ENCODE assay signal across 15 mouse cellular contexts in the genomic region with DNA sequence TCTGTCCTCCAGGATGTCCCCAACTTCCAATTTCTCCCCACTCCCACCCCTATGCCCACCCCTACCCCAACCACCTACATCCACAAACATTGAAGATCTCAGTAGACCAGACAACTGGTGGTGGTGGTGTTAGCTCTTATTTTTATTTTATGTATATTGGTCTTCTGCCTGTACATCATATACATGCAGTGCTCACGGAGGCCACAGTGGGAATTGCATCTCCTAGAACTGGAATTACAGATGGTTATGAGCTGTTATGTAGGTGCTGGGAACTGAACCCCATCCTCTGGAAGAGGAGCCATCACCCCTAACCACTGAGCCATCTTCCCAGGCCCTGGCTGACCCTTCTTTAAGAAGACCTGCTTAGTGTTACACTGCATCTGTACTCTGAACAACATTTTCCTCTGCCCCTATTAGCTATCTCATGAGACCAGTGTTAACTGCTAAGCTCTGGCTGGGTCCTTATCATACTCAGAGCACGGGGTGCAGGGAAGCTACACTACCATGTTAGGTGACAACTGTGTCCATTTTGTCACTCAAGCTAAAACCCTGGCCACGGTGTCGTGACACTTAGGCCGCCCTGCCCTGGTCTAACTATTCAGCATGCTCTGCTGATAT. TPM values are rescaled to one million over a fixed set of nuclear protein-coding genes. Genes with fewer than 3 reads are reported as not detected.
DNase-seq lines count a peak whose midpoint lies in the region; ATAC-seq and TF ChIP-seq lines count a peak whose summit lies in the region.
"Had no signal": no experiment of that assay in that cellular context is flagged by ENCODE, and none has a peak within 500 bp of the region (broad histone marks: within the 10 kb centered on the region; RNA-seq: fewer than 3 reads in every experiment).

No protein-coding gene starts in this region.

- H3K36me3 ChIP-seq in liver, postnatal 0 days (replicated peaks; ENCODE audit: insufficient read depth, low read length): no peaks in the 10 kb centered on the region
- no peaks in the 10 kb centered on the region for H3K36me3 ChIP-seq in hindbrain, embryonic 12.5 days
- no peaks in the 10 kb centered on the region for H3K36me3 ChIP-seq in kidney, adult 2 months (ENCODE audit: control insufficient read depth, insufficient read depth, low read length)
- H3K36me3 ChIP-seq: embryonic facial prominence, embryonic 13.5 days; limb, embryonic 12.5 days; midbrain, embryonic 12.5 days had no signal

- 55% methylated on average over 5 of the region's 5 CpGs for WGBS in liver, postnatal 0 days (ENCODE audit: insufficient replicate concordance)
- WGBS in hindbrain, embryonic 12.5 days: 90% methylated on average over 5 of the region's 5 CpGs
- 88% methylated on average over 5 of the region's 5 CpGs for WGBS in kidney, adult 2 months

- H3K27me3 ChIP-seq in liver, postnatal 0 days (ENCODE audit: insufficient read depth, low read length): peaks cover 14% of the 10 kb centered on the region
- H3K27me3 ChIP-seq in hindbrain, embryonic 12.5 days: peaks cover 17% of the 10 kb centered on the region
- H3K27me3 ChIP-seq in kidney, adult 2 months (replicated peaks; ENCODE audit: control insufficient read depth, insufficient read depth, low read length): no peaks in the 10 kb centered on the region

- no peak overlapping the region for H3K4me3 ChIP-seq in liver, postnatal 0 days (ENCODE audit: low read depth, low read length)
- H3K4me3 ChIP-seq in hindbrain, embryonic 12.5 days: no peak overlapping the region
- H3K4me3 ChIP-seq in kidney, adult 2 months (ENCODE audit: insufficient read depth, low read depth, low read length): no peak overlapping the region
- H3K4me3 ChIP-seq: embryonic facial prominence, embryonic 13.5 days; limb, embryonic 12.5 days; midbrain, embryonic 12.5 days; myocyte had no signal

- peaks cover 5% of the 10 kb centered on the region for H3K4me1 ChIP-seq in liver, postnatal 0 days (ENCODE audit: insufficient read depth)
- H3K4me1 ChIP-seq in hindbrain, embryonic 12.5 days: no peaks in the 10 kb centered on the region
- no peaks in the 10 kb centered on the region for H3K4me1 ChIP-seq in kidney, adult 2 months (ENCODE audit: control insufficient read depth, insufficient read depth, low read length)
- H3K4me1 ChIP-seq: limb, embryonic 12.5 days; midbrain, embryonic 12.5 days had no signal

- TF ChIP-seq EP300 in liver, postnatal 0 days (IDR thresholded peaks at IDR 0.05; ENCODE audit: low read depth): peak; percentile 86

- ATAC-seq in erythroblast, adult 5-6 weeks (replicated peaks; ENCODE audit: low FRiP score, poor library complexity, severe bottlenecking): peak; percentile 96
- ATAC-seq in liver, postnatal 0 days: peak; percentile 95
- ATAC-seq in hindbrain, embryonic 12.5 days (ENCODE audit: low FRiP score): no peak
- ATAC-seq: CD4-positive, CD25-positive, alpha-beta regulatory T cell, adult 4 months had no signal

- no peak overlapping the region; the same call in 1 of the 2 replicates for H3K9ac ChIP-seq in liver, postnatal 0 days (replicated peaks)
- H3K9ac ChIP-seq in hindbrain, embryonic 12.5 days: no peak overlapping the region
- H3K9ac ChIP-seq: embryonic facial prominence, embryonic 13.5 days; limb, embryonic 12.5 days; midbrain, embryonic 12.5 days had no signal

- H3K9me3 ChIP-seq in liver, postnatal 0 days (ENCODE audit: low read length): no peaks in the 10 kb centered on the region
- H3K9me3 ChIP-seq in hindbrain, embryonic 12.5 days (replicated peaks): no peaks in the 10 kb centered on the region
- H3K9me3 ChIP-seq: embryonic facial prominence, embryonic 13.5 days; limb, embryonic 12.5 days had no signal

- peak; percentile 35 for DNase-seq in spleen, adult 12 weeks (ENCODE audit: low spot score)
- no peak for DNase-seq in spleen, postnatal 10 days (ENCODE audit: low spot score in 2 of 2)
- DNase-seq in liver, postnatal 0 days: no peak
- DNase-seq in kidney, postnatal 14 days: no peak
- no peak for DNase-seq in kidney, adult 2 months
- DNase-seq: cerebellum, adult 11-12 months; kidney, postnatal 25 days; lung, postnatal 14 days had no signal

- H3K4me2 ChIP-seq in liver, postnatal 0 days (ENCODE audit: low read depth, low read length): no peak overlapping the region
- H3K4me2 ChIP-seq in hindbrain, embryonic 12.5 days (replicated peaks): no peak overlapping the region
- H3K4me2 ChIP-seq: embryonic facial prominence, embryonic 13.5 days; limb, embryonic 12.5 days; midbrain, embryonic 12.5 days had no signal

- H3K27ac ChIP-seq in liver, postnatal 0 days (ENCODE audit: low read depth): no peak overlapping the region; the same call in 1 of the 2 replicates
- H3K27ac ChIP-seq in hindbrain, embryonic 12.5 days: no peak overlapping the region
- H3K27ac ChIP-seq in kidney, adult 2 months (ENCODE audit: insufficient read depth, low read depth, low read length): no peak overlapping the region
- H3K27ac ChIP-seq: embryonic facial prominence, embryonic 13.5 days; limb, embryonic 12.5 days; midbrain, embryonic 12.5 days had no signal

- TF ChIP-seq CTCF in liver, postnatal 0 days (IDR thresholded peaks at IDR 0.05; ENCODE audit: low read depth): peak; percentile 14; the same call in 1 of the 2 replicates
- no peak for TF ChIP-seq CTCF in kidney, adult 2 months (conservative IDR thresholded peaks at IDR 0.05; ENCODE audit: insufficient read depth, insufficient read length, low read depth, low read length)

- no peak for TF ChIP-seq POLR2A in kidney, adult 2 months (IDR thresholded peaks at IDR 0.05; ENCODE audit: low read depth, low read length)

RNA-seq across cellular contexts. Expression of a gene that starts 6.2 kb away (rescaled TPM):
- total RNA-seq in erythroblast, adult 5-6 weeks (2015; ENCODE audit: low replicate concordance): not detected in 2 replicates
- total RNA-seq in erythroblast, adult 5-6 weeks (2017; ENCODE audit: low replicate concordance): 0.77 TPM in 1 of 2 replicates, not detected in the other
- polyA plus RNA-seq in liver, postnatal 0 days (2015; fragmentation: Nextera tagmentation; extraction: Ambion mirVana): 0.13 TPM in 1 of 2 replicates, not detected in the other
- polyA plus RNA-seq in hindbrain, embryonic 12.5 days (2016; fragmentation: Nextera tagmentation; extraction: Ambion mirVana): 1.7 and 2.0 TPM in 2 replicates
- 7.4 and 8.8 TPM in 2 replicates for polyA plus RNA-seq in kidney, adult 2 months (2012; rRNA removed)
- polyA plus RNA-seq: myocyte had no signal

RNA-seq across cellular contexts. Expression of a gene that starts 54.5 kb away (rescaled TPM):
- 13.2 and 23.4 TPM in 2 replicates for total RNA-seq in erythroblast, adult 5-6 weeks (2015; ENCODE audit: low replicate concordance)
- 5.6 and 17.7 TPM in 2 replicates for total RNA-seq in erythroblast, adult 5-6 weeks (2017; ENCODE audit: low replicate concordance)
- polyA plus RNA-seq in liver, postnatal 0 days (2015; fragmentation: Nextera tagmentation; extraction: Ambion mirVana): 81.6 and 92.2 TPM in 2 replicates
- polyA plus RNA-seq in hindbrain, embryonic 12.5 days (2016; fragmentation: Nextera tagmentation; extraction: Ambion mirVana): 259 and 299 TPM in 2 replicates
- 23.3 and 36.8 TPM in 2 replicates for polyA plus RNA-seq in kidney, adult 2 months (2012; rRNA removed)

RNA-seq across cellular contexts. Expression of a gene that starts 55.0 kb away (rescaled TPM):
- 3.8 and 8.8 TPM in 2 replicates for total RNA-seq in erythroblast, adult 5-6 weeks (2015; ENCODE audit: low replicate concordance)
- total RNA-seq in erythroblast, adult 5-6 weeks (2017; ENCODE audit: low replicate concordance): 2.9 and 6.1 TPM in 2 replicates
- polyA plus RNA-seq in liver, postnatal 0 days (2015; fragmentation: Nextera tagmentation; extraction: Ambion mirVana): 8.0 and 10.7 TPM in 2 replicates
- polyA plus RNA-seq in hindbrain, embryonic 12.5 days (2016; fragmentation: Nextera tagmentation; extraction: Ambion mirVana): 29.0 and 30.1 TPM in 2 replicates
- polyA plus RNA-seq in kidney, adult 2 months (2012; rRNA removed): 48.3 and 58.2 TPM in 2 replicates
